Mouse (Mus musculus): ENCODE data around the gene Lzic.

DNA sequence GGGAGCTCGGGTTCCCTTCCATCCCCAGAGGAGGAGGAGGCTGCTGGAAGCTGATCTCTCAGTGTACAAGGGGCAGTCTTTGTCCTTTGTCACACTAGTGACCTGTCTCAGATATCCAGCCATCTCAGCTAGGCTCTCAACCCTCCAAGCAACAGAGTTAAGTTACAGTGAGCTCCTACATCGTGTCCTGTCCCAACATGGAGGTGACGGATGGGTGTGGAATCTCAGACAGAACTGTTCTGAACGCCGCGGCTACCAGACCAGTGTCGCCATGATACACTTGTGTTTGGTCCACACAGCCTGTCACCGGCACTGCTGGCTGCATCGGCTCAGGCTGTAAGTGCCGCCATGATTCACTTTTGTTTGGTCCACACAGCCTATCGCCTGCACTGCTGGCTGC, 8.0 kb upstream of the Lzic start, which contains the start of gene Tmem274:
- no peak for TF ChIP-seq CTCF (IDR thresholded peaks at IDR 0.05; ENCODE audit: low read depth, low read length)
- no peak for TF ChIP-seq POLR2A (IDR thresholded peaks at IDR 0.05; ENCODE audit: borderline replicate concordance, low read depth, low read length)

Measured in bone marrow macrophage, adult 2 months (primary cell).